Mouse (Mus musculus) cortical plate, adult 2 months (tissue): ENCODE measurements around the gene Fam69b.

Source experiments
- CTCF ChIP-seq: fragments of 200-500 bp; IDR thresholded peaks from 2 replicates; pipeline ENCODE4 v1.5.1; 2011; ENCODE audit warnings: mild to moderate bottlenecking, control low read depth, low read length; ENCODE audit not compliant: insufficient read depth; ENCODE audit errors: extremely low read depth
- POLR2A ChIP-seq: fragments of 200-500 bp; IDR thresholded peaks from 2 replicates; pipeline ENCODE4 v1.6.1; 2011; ENCODE audit warnings: mild to moderate bottlenecking, low read length, control low read depth; ENCODE audit not compliant: insufficient read depth; ENCODE audit errors: extremely low read depth

DNA sequence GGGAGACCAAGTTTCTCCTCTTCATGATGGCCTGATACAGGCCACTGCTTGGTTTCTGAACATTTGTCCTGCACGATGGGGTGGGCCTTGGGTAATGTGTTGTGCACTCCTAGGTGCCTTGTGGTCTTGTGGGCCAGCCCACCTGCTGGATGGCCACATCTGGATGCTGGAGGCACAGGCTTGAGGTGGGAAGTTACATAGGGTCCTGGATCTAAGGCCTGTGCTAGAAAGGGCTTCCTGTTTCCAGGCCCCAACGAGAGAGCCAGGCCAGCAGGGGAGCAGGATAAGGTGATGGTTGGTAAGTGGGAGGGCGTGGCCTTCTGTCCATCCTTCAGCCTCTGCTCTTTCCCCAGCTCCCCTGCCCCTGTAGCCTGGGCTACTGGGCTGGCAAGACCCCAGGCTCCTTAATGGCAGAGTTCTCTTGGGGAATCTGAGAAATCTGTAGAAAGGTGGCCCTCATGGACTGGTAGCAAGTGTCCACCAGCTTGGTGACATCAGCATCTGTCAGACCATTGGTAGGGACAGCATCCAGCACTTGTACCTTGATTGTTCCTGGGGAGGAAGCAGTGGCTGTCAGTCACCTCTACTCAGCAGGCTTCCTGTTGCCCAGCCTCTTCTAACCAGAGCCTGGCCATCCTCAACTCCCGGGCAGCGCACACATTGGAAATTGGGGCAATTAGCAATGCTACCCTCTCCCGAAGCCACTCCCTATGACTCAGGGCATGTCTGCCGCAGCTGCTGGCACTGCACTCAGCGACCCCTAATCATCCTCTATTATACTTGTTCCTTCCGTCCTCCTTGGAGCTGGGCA lies 34.8 kb upstream of the Fam69b start:
- TF ChIP-seq POLR2A (0 out of 2 replicates have a peak, but pooled peaks have one; percentile 19), CTCF (no peak)
